Mouse (Mus musculus): Measurements from ENCODE around the gene Pomc. TPM values are rescaled to one million over a fixed set of nuclear protein-coding genes. Genes with fewer than 3 reads are reported as not detected.
A peak's percentile ranks its signal among the peaks of the same experiment; 100 is the strongest.

Pomc gene
- total RNA-seq (2021), result 1 to 10 TPM; 2.2 to 2.5 TPM
- long read RNA-seq, partial matches to known transcripts, result 2 of 3 reads
- long read RNA-seq, other reads (novel, unspliced or antisense), result 1 of 3 reads

- DNase-seq (ENCODE audit: low spot score in 2 of 2), result no peak
Observed at GRCm38 (mm10) chr12:3954651-3955050, at the start of gene Pomc. Pomc (plus strand) TSS chr12:3954951.

- no peak for DNase-seq (ENCODE audit: low spot score in 2 of 2)
Observed at GRCm38 (mm10) chr12:3905436-3905835, 49.3 kb upstream of the Pomc start.

- no peak for DNase-seq (ENCODE audit: low spot score in 2 of 2)
Observed at GRCm38 (mm10) chr12:3906308-3906707, 48.4 kb upstream of the Pomc start.

- no peak for DNase-seq (ENCODE audit: low spot score in 2 of 2)
Observed at GRCm38 (mm10) chr12:3907008-3907407, 47.7 kb upstream of the Pomc start.

- no peak for DNase-seq (ENCODE audit: low spot score in 2 of 2)
Observed at GRCm38 (mm10) chr12:3907418-3907817, 47.3 kb upstream of the Pomc start.

- DNase-seq (ENCODE audit: low spot score in 2 of 2), result no peak
Observed at GRCm38 (mm10) chr12:3910466-3911093, 44.2 kb upstream of the Pomc start.

- no peak for DNase-seq (ENCODE audit: low spot score in 2 of 2)
Observed at GRCm38 (mm10) chr12:3911831-3912348, 42.9 kb upstream of the Pomc start.

GRCm38 (mm10) chr12:3915852-3916251, 38.9 kb upstream of the Pomc start:
- DNase-seq (ENCODE audit: low spot score in 2 of 2), result no peak

- no peak for DNase-seq (ENCODE audit: low spot score in 2 of 2)
Observed at GRCm38 (mm10) chr12:3917668-3918341, 36.9 kb upstream of the Pomc start.

GRCm38 (mm10) chr12:3918577-3918976, 36.2 kb upstream of the Pomc start:
- no peak for DNase-seq (ENCODE audit: low spot score in 2 of 2)

GRCm38 (mm10) chr12:3919423-3919822, 35.3 kb upstream of the Pomc start:
- DNase-seq (ENCODE audit: low spot score in 2 of 2), result no peak

GRCm38 (mm10) chr12:3926127-3926526, 28.6 kb upstream of the Pomc start:
- DNase-seq (ENCODE audit: low spot score in 2 of 2), result peak; percentile 68 to 74

- DNase-seq (ENCODE audit: low spot score in 2 of 2), result peak; percentile 39 to 57
Observed at GRCm38 (mm10) chr12:3928841-3929240, 25.9 kb upstream of the Pomc start.

GRCm38 (mm10) chr12:3930090-3930865, 24.5 kb upstream of the Pomc start:
- DNase-seq (ENCODE audit: low spot score in 2 of 2), result peak; percentile 70 to 74

- no peak for DNase-seq (ENCODE audit: low spot score in 2 of 2)
Observed at GRCm38 (mm10) chr12:3942026-3942425, 12.7 kb upstream of the Pomc start.

GRCm38 (mm10) chr12:3944454-3945073, 10.2 kb upstream of the Pomc start:
- no peak for DNase-seq (ENCODE audit: low spot score in 2 of 2)

- no peak for DNase-seq (ENCODE audit: low spot score in 2 of 2)
Observed at GRCm38 (mm10) chr12:3947503-3947902, 7.2 kb upstream of the Pomc start.

GRCm38 (mm10) chr12:3955371-3955770, 620 bp downstream of the Pomc start:
- DNase-seq (ENCODE audit: low spot score in 2 of 2), result no peak

- no peak for DNase-seq (ENCODE audit: low spot score in 2 of 2)
Observed at GRCm38 (mm10) chr12:3956351-3956750, 1.6 kb downstream of the Pomc start.

- DNase-seq (ENCODE audit: low spot score in 2 of 2), result peak; percentile 80 to 86
Observed at GRCm38 (mm10) chr12:3959791-3960543, 5.2 kb downstream of the Pomc start.

- no peak for DNase-seq (ENCODE audit: low spot score in 2 of 2)
Observed at GRCm38 (mm10) chr12:3960553-3960952, 5.8 kb downstream of the Pomc start.
